Mouse (Mus musculus) gastrocnemius, postnatal 10 days (tissue): ENCODE data around the gene Slc36a1. TPM values are rescaled to one million over a fixed set of nuclear protein-coding genes. Genes with fewer than 3 reads are reported as not detected.
A peak's percentile ranks its signal among the peaks of the same experiment; 100 is the strongest.

Experiments
- DNase-seq: peaks from one replicate; pipeline ENCODE4 v3.0.0; 2021; ENCODE audit warnings: mixed read lengths
- total RNA-seq, 2 experiments: library from RNA; stranded (reverse); gene quantifications; 2 replicates each; pipeline ENCODE4 v1.2.3; 2021

The Slc36a1 gene
- total RNA-seq, 2 experiments from 2014 or later, result 7.3 to 7.4 TPM

GRCm38 (mm10) chr11:55209032-55209431 is 4.9 kb downstream of the Slc36a1 start:
- DNase-seq, result no peak

- DNase-seq, result no peak
Observed at GRCm38 (mm10) chr11:55209626-55210353, 5.6 kb downstream of the Slc36a1 start.

- no peak for DNase-seq
Observed at GRCm38 (mm10) chr11:55213518-55213917, 9.4 kb downstream of the Slc36a1 start.

GRCm38 (mm10) chr11:55214161-55214560 is 10.0 kb downstream of the Slc36a1 start:
- peak; percentile 29 for DNase-seq

- DNase-seq, result no peak
Observed at GRCm38 (mm10) chr11:55214978-55215377, 10.8 kb downstream of the Slc36a1 start.

- no peak for DNase-seq
Observed at GRCm38 (mm10) chr11:55216061-55216460, 11.9 kb downstream of the Slc36a1 start.

GRCm38 (mm10) chr11:55216830-55217229 is 12.7 kb downstream of the Slc36a1 start:
- no peak for DNase-seq

- DNase-seq, result no peak
Observed at GRCm38 (mm10) chr11:55217418-55217817, 13.3 kb downstream of the Slc36a1 start.

- no peak for DNase-seq
Observed at GRCm38 (mm10) chr11:55217880-55218279, 13.7 kb downstream of the Slc36a1 start.

- no peak for DNase-seq
Observed at GRCm38 (mm10) chr11:55218473-55218872, 14.3 kb downstream of the Slc36a1 start.

GRCm38 (mm10) chr11:55221306-55221705 is 17.2 kb downstream of the Slc36a1 start:
- no peak for DNase-seq

- DNase-seq, result no peak
Observed at GRCm38 (mm10) chr11:55231034-55231433, 26.9 kb downstream of the Slc36a1 start.

GRCm38 (mm10) chr11:55234288-55234687 is 30.1 kb downstream of the Slc36a1 start:
- DNase-seq, result no peak

- no peak for DNase-seq
Observed at GRCm38 (mm10) chr11:55234791-55235190, 30.6 kb downstream of the Slc36a1 start.

- no peak for DNase-seq
Observed at GRCm38 (mm10) chr11:55236815-55237214, 32.7 kb downstream of the Slc36a1 start.

- DNase-seq, result no peak
Observed at GRCm38 (mm10) chr11:55239496-55239895, 35.3 kb downstream of the Slc36a1 start.

GRCm38 (mm10) chr11:55240556-55240955 is 36.4 kb downstream of the Slc36a1 start:
- DNase-seq, result peak; percentile 51

GRCm38 (mm10) chr11:55250527-55250926 is 46.4 kb downstream of the Slc36a1 start:
- DNase-seq, result no peak

GRCm38 (mm10) chr11:55253391-55253790 is 49.2 kb downstream of the Slc36a1 start:
- no peak for DNase-seq

GRCm38 (mm10) chr11:55261105-55261504 is 57.0 kb downstream of the Slc36a1 start:
- no peak for DNase-seq

GRCm38 (mm10) chr11:55262000-55262399 is 57.9 kb downstream of the Slc36a1 start:
- DNase-seq, result peak; percentile 78

- DNase-seq, result no peak
Observed at GRCm38 (mm10) chr11:55264318-55264717, 60.2 kb downstream of the Slc36a1 start.

GRCm38 (mm10) chr11:55265647-55266046 is 61.5 kb downstream of the Slc36a1 start:
- DNase-seq, result no peak

- DNase-seq, result no peak
Observed at GRCm38 (mm10) chr11:55268580-55268979, 64.4 kb downstream of the Slc36a1 start.
